ENCODE assay signal across 9 mouse cellular contexts in genomic region chr2:143062432-143062811, GRCm38 (mm10). TPM values are rescaled to one million over a fixed set of nuclear protein-coding genes. Genes with fewer than 3 reads are reported as not detected.
DNase-seq lines count a peak whose midpoint lies in the region; ATAC-seq lines count a peak whose summit lies in the region.
"Had no signal": no experiment of that assay in that cellular context is flagged by ENCODE, and none has a peak within 500 bp of the region (broad histone marks: within the 10 kb centered on the region; RNA-seq: fewer than 3 reads in every experiment).

No protein-coding gene starts in this region.

- H3K9ac ChIP-seq in kidney, embryonic 14.5 days (ENCODE audit: low read depth, low read length): 0 out of 2 replicates have a peak overlapping the region, but pooled peaks have one; percentile 77
- peak overlapping the region; percentile 88; the same call in 1 of the 2 replicates for H3K9ac ChIP-seq in hindbrain, embryonic 14.5 days
- H3K9ac ChIP-seq in midbrain, embryonic 14.5 days (replicated peaks; ENCODE audit: low read length): no peak overlapping the region

- H3K4me3 ChIP-seq in kidney, embryonic 14.5 days (ENCODE audit: low read length): peak overlapping the region; percentile 82
- H3K4me3 ChIP-seq in brown adipose tissue, adult 24 weeks (ENCODE audit: insufficient read depth, low read depth, low read length): peak overlapping the region; percentile 93
- peak overlapping the region; percentile 93 for H3K4me3 ChIP-seq in hindbrain, embryonic 14.5 days (replicated peaks; ENCODE audit: low read length)
- H3K4me3 ChIP-seq in midbrain, embryonic 14.5 days (replicated peaks; ENCODE audit: low read depth, low read length): peak overlapping the region; percentile 90

- peaks cover 24% of the 10 kb centered on the region for H3K36me3 ChIP-seq in kidney, embryonic 14.5 days (ENCODE audit: control insufficient read depth, insufficient read depth, low read length)
- H3K36me3 ChIP-seq in hindbrain, embryonic 14.5 days (replicated peaks; ENCODE audit: control insufficient read depth, insufficient read depth): peaks cover 24% of the 10 kb centered on the region
- peaks cover 21% of the 10 kb centered on the region for H3K36me3 ChIP-seq in midbrain, embryonic 14.5 days (ENCODE audit: control insufficient read depth, insufficient read depth, low read length)

- DNase-seq in kidney, postnatal 36 days: no peak
- no peak for DNase-seq in hindbrain, embryonic 14.5 days (ENCODE audit: low spot score)
- DNase-seq in midbrain, embryonic 14.5 days: no peak
- no peak for DNase-seq in right cerebral cortex, adult 18-20 months
- no peak for DNase-seq in urinary bladder, postnatal 25 days (ENCODE audit: low spot score)
- DNase-seq in layer of hippocampus, postnatal 14 days (ENCODE audit: low spot score in 2 of 2): no peak

- peak; percentile 61 for ATAC-seq in kidney, embryonic 14.5 days (ENCODE audit: low FRiP score, low TSS enrichment)
- ATAC-seq in hindbrain, embryonic 14.5 days (ENCODE audit: low FRiP score): no peak; the same call in 1 of the 2 replicates
- ATAC-seq in midbrain, embryonic 14.5 days (ENCODE audit: low FRiP score, low TSS enrichment): peak; percentile 28

- H3K9me3 ChIP-seq in kidney, embryonic 14.5 days (ENCODE audit: control insufficient read depth, low read length): no peaks in the 10 kb centered on the region
- no peaks in the 10 kb centered on the region for H3K9me3 ChIP-seq in hindbrain, embryonic 14.5 days (ENCODE audit: control insufficient read depth, low read length)
- no peaks in the 10 kb centered on the region for H3K9me3 ChIP-seq in midbrain, embryonic 14.5 days (ENCODE audit: control insufficient read depth, low read length)

- no peak overlapping the region for H3K27ac ChIP-seq in kidney, embryonic 14.5 days (ENCODE audit: low read depth, low read length)
- no peak overlapping the region for H3K27ac ChIP-seq in brown adipose tissue, adult 24 weeks (replicated peaks; ENCODE audit: low read depth, low read length)
- H3K27ac ChIP-seq in hindbrain, embryonic 14.5 days: no peak overlapping the region
- H3K27ac ChIP-seq in midbrain, embryonic 14.5 days (replicated peaks; ENCODE audit: low read depth, low read length): no peak overlapping the region

- 0 out of 2 replicates have a peak, but pooled peaks cover 5% of the 10 kb centered on the region for H3K4me1 ChIP-seq in kidney, embryonic 14.5 days (ENCODE audit: control insufficient read depth, insufficient read depth, low read length)
- H3K4me1 ChIP-seq in brown adipose tissue, adult 24 weeks (ENCODE audit: control insufficient read depth, insufficient read depth, insufficient read length, low read length): peaks cover 2% of the 10 kb centered on the region; the same call in 1 of the 2 replicates
- H3K4me1 ChIP-seq in hindbrain, embryonic 14.5 days (replicated peaks; ENCODE audit: control insufficient read depth, insufficient read depth, low read length): peaks cover 6% of the 10 kb centered on the region
- H3K4me1 ChIP-seq in midbrain, embryonic 14.5 days (ENCODE audit: control insufficient read depth, insufficient read depth, low read length): peaks cover 8% of the 10 kb centered on the region; the same call in 1 of the 2 replicates

- WGBS in kidney, embryonic 14.5 days: 56% methylated on average over 6 of the region's 6 CpGs
- WGBS in hindbrain, embryonic 14.5 days: 43% methylated on average over 6 of the region's 6 CpGs
- WGBS in midbrain, embryonic 14.5 days: 36% methylated on average over 6 of the region's 6 CpGs

- H3K27me3 ChIP-seq in kidney, embryonic 14.5 days (ENCODE audit: control insufficient read depth, insufficient read depth, low read length): no peaks in the 10 kb centered on the region
- H3K27me3 ChIP-seq in hindbrain, embryonic 14.5 days (ENCODE audit: control insufficient read depth, insufficient read depth, low read length): no peaks in the 10 kb centered on the region; the same call in 1 of the 2 replicates
- no peaks in the 10 kb centered on the region for H3K27me3 ChIP-seq in midbrain, embryonic 14.5 days (ENCODE audit: control insufficient read depth, insufficient read depth, low read length)

- H3K4me2 ChIP-seq in kidney, embryonic 14.5 days (replicated peaks; ENCODE audit: low read depth, low read length): peak overlapping the region; percentile 36
- peak overlapping the region; percentile 65 for H3K4me2 ChIP-seq in hindbrain, embryonic 14.5 days (replicated peaks)
- peak overlapping the region; percentile 54 for H3K4me2 ChIP-seq in midbrain, embryonic 14.5 days (ENCODE audit: low read length)

RNA-seq across cellular contexts. Expression of gene Snrpb2, which starts 0.4 kb away (rescaled TPM):
- 102 and 136 TPM in 2 replicates for polyA plus RNA-seq in kidney, embryonic 14.5 days (2014; fragmentation: Nextera tagmentation; extraction: Ambion mirVana)
- 42.4 and 44.8 TPM in 2 replicates for polyA plus RNA-seq in brown adipose tissue, adult 24 weeks (2012; ENCODE audit: insufficient read depth, insufficient read length, missing spikeins)
- polyA plus RNA-seq in hindbrain, embryonic 14.5 days (2014; fragmentation: Nextera tagmentation; extraction: Ambion mirVana): 49.3 and 56.9 TPM in 2 replicates
- polyA plus RNA-seq in midbrain, embryonic 14.5 days (2014; fragmentation: Nextera tagmentation; extraction: Ambion mirVana): 56.8 and 71.0 TPM in 2 replicates
- total RNA-seq in layer of hippocampus, postnatal 14 days (2021): 10 to 100 TPM; 38.0 to 38.6 TPM

RNA-seq across cellular contexts. Expression of gene Otor, which starts 15.9 kb away (rescaled TPM):
- 0.23 and 0.41 TPM in 2 replicates for polyA plus RNA-seq in kidney, embryonic 14.5 days (2014; fragmentation: Nextera tagmentation; extraction: Ambion mirVana)
- not detected in 2 replicates for polyA plus RNA-seq in brown adipose tissue, adult 24 weeks (2012; ENCODE audit: insufficient read depth, insufficient read length, missing spikeins)
- polyA plus RNA-seq in hindbrain, embryonic 14.5 days (2014; fragmentation: Nextera tagmentation; extraction: Ambion mirVana): 2.5 TPM in 1 of 2 replicates, not detected in the other
- polyA plus RNA-seq in midbrain, embryonic 14.5 days (2014; fragmentation: Nextera tagmentation; extraction: Ambion mirVana): 1.8 and 4.8 TPM in 2 replicates
- total RNA-seq in layer of hippocampus, postnatal 14 days (2021): not detected
- total RNA-seq: left cerebral cortex, adult 18-20 months had no signal
